Mouse (Mus musculus) G1E (cell line): Measurements from ENCODE around the gene B230307C23Rik. TPM values are rescaled to one million over a fixed set of nuclear protein-coding genes. Genes with fewer than 3 reads are reported as not detected.

Experiments
- polyA plus RNA-seq: library from polyadenylated mRNA; stranded (reverse); fragments of >175 nt; gene quantifications from 2 replicates; pipeline ENCODE4 v1.2.3, GENCODE M21; 2012
- total RNA-seq, 2 experiments: library from RNA; stranded (forward) in 1 of 2; stranded (reverse) in 1 of 2; fragments of 200-1000 nt in 1 of 2; fragments of >200 nt in 1 of 2; fragmentation: Nextera tagmentation in 1 of 2; gene quantifications; 2 replicates each; pipeline ENCODE4 v1.2.3; 2014 to 2017

B230307C23Rik gene
- total and polyA plus RNA-seq, 3 experiments = 2.7 to 56.0 (median 28.1) TPM

Other genes with a start within 250 kb of the B230307C23Rik start
- not detected in 2 replicates for gene Ripk4, start 233.5 kb upstream of the B230307C23Rik start, total RNA-seq (2014; fragmentation: Nextera tagmentation)
- 0.05 and 0.06 TPM in 2 replicates for gene Ripk4, start 233.5 kb upstream of the B230307C23Rik start, total RNA-seq (2017)
- not detected in 2 replicates for gene Ripk4, start 233.5 kb upstream of the B230307C23Rik start, polyA plus RNA-seq
- gene Prdm15, start 145.5 kb upstream of the B230307C23Rik start, total RNA-seq (2014; fragmentation: Nextera tagmentation) = 14.3 and 28.3 TPM in 2 replicates
- gene Prdm15, start 145.5 kb upstream of the B230307C23Rik start, total RNA-seq (2017) = 10.9 and 11.7 TPM in 2 replicates
- 3.0 and 5.0 TPM in 2 replicates for gene Prdm15, start 145.5 kb upstream of the B230307C23Rik start, polyA plus RNA-seq
- gene C2cd2, start 34.7 kb upstream of the B230307C23Rik start, total RNA-seq (2014; fragmentation: Nextera tagmentation) = 9.8 and 15.1 TPM in 2 replicates
- gene C2cd2, start 34.7 kb upstream of the B230307C23Rik start, total RNA-seq (2017) = 7.3 and 10.4 TPM in 2 replicates
- 19.5 and 19.7 TPM in 2 replicates for gene C2cd2, start 34.7 kb upstream of the B230307C23Rik start, polyA plus RNA-seq
- gene Zbtb21, start 34.7 kb upstream of the B230307C23Rik start, total RNA-seq (2014; fragmentation: Nextera tagmentation) = 14.9 and 25.3 TPM in 2 replicates
- gene Zbtb21, start 34.7 kb upstream of the B230307C23Rik start, total RNA-seq (2017) = 11.1 and 12.0 TPM in 2 replicates
- 18.7 and 19.1 TPM in 2 replicates for gene Zbtb21, start 34.7 kb upstream of the B230307C23Rik start, polyA plus RNA-seq
- gene A630089N07Rik, start 85.1 kb downstream of the B230307C23Rik start, total RNA-seq (2014; fragmentation: Nextera tagmentation) = 45.8 and 50.7 TPM in 2 replicates
- 18.2 and 23.0 TPM in 2 replicates for gene A630089N07Rik, start 85.1 kb downstream of the B230307C23Rik start, total RNA-seq (2017)
- 0.31 and 0.60 TPM in 2 replicates for gene A630089N07Rik, start 85.1 kb downstream of the B230307C23Rik start, polyA plus RNA-seq